Mouse (Mus musculus) C2C12 (cell line): ENCODE measurements around the gene Rtl10. TPM values are rescaled to one million over a fixed set of nuclear protein-coding genes. Genes with fewer than 3 reads are reported as not detected.

Experiments
- H3K27me3 ChIP-seq: one replicate; pipeline ENCODE4 v1.6.1; 2011; ENCODE audit not compliant: control insufficient read depth, insufficient read depth, insufficient read length
- H3K36me3 ChIP-seq: one replicate; pipeline ENCODE4 v1.6.1; 2011; ENCODE audit not compliant: control insufficient read depth, insufficient read depth
- H3K4me3 ChIP-seq: one replicate; pipeline ENCODE4 v1.5.1; 2011; ENCODE audit warnings: mild to moderate bottlenecking, control low read depth; ENCODE audit not compliant: poor library complexity, insufficient read depth, severe bottlenecking
- H3K79me2 ChIP-seq: one replicate; pipeline ENCODE4 v1.6.1; 2011; ENCODE audit not compliant: control insufficient read depth, insufficient read depth
- H3K79me3 ChIP-seq: one replicate; pipeline ENCODE4 v1.6.1; 2011; ENCODE audit warnings: low read depth, control low read depth
- H3ac ChIP-seq: one replicate; pipeline ENCODE3; 2011; ENCODE audit warnings: low read depth; ENCODE audit not compliant: control insufficient read depth, insufficient read length
- CEBPB ChIP-seq: IDR thresholded peaks from one replicate; pipeline ENCODE4 v1.6.1; 2011; ENCODE audit warnings: low read depth, mild to moderate bottlenecking, control low read depth, moderate library complexity
- CTCF ChIP-seq: IDR thresholded peaks from one replicate; pipeline ENCODE4 v1.5.1; 2011; ENCODE audit not compliant: control insufficient read depth, insufficient read depth, insufficient read length
- FOSL1 ChIP-seq: IDR thresholded peaks from one replicate; pipeline ENCODE4 v1.8.0; 2011; ENCODE audit warnings: mild to moderate bottlenecking, low read length; ENCODE audit not compliant: poor library complexity, insufficient read depth, severe bottlenecking
- MAX ChIP-seq: IDR thresholded peaks from one replicate; pipeline ENCODE4 v1.6.1; 2011; ENCODE audit warnings: mild to moderate bottlenecking, control low read depth
- MYOD1 ChIP-seq: IDR thresholded peaks from one replicate; pipeline ENCODE4 v1.6.1; 2011; ENCODE audit warnings: low read depth; ENCODE audit not compliant: control insufficient read depth, insufficient read length
- MYOG ChIP-seq: IDR thresholded peaks from one replicate; pipeline ENCODE4 v1.6.1; 2011; ENCODE audit not compliant: control insufficient read depth, insufficient read length; ENCODE audit errors: extremely low read depth
- USF1 ChIP-seq: IDR thresholded peaks from one replicate; pipeline ENCODE4 v1.6.1; 2011; ENCODE audit warnings: low read depth, mild to moderate bottlenecking, control low read depth, moderate library complexity
- polyA plus RNA-seq: library from polyadenylated mRNA; unstranded; fragments of >200 nt; fragmentation: generic; extraction: Trizol; gene quantifications from one replicate; pipeline ENCODE4 v1.2.1, GENCODE M21; 2012; ENCODE audit warnings: missing spikeins

Rtl10 gene
- polyA plus RNA-seq, 1 experiment, result 10.6 TPM

- no peaks in the 10 kb centered on the region for H3K27me3 ChIP-seq
- H3K79me3 ChIP-seq, result no peaks in the 10 kb centered on the region
- TF ChIP-seq MYOG, result no peak
- no peak for TF ChIP-seq FOSL1
- TF ChIP-seq CEBPB, result no peak
- no peak for TF ChIP-seq CTCF
- no peak for TF ChIP-seq MYOD1
- no peak for TF ChIP-seq MAX
- TF ChIP-seq USF1, result no peak
- no peaks in the 10 kb centered on the region for H3K79me2 ChIP-seq
- H3K36me3 ChIP-seq, result no peaks in the 10 kb centered on the region
- H3ac ChIP-seq, result no peak overlapping the region
- H3K4me3 ChIP-seq, result no peak overlapping the region
These were observed 36.7 kb upstream of the Rtl10 start for GRCm38 (mm10) chr16:18462031-18462430.

- H3K79me3 ChIP-seq, result no peaks in the 10 kb centered on the region
- H3K4me3 ChIP-seq, result no peak overlapping the region
- H3ac ChIP-seq, result no peak overlapping the region
- no peaks in the 10 kb centered on the region for H3K27me3 ChIP-seq
- H3K36me3 ChIP-seq, result no peaks in the 10 kb centered on the region
- H3K79me2 ChIP-seq, result no peaks in the 10 kb centered on the region
- TF ChIP-seq MYOG (no peak), USF1 (no peak), MAX (no peak), MYOD1 (no peak), CTCF (no peak), FOSL1 (no peak), CEBPB (no peak)
These were observed 36.1 kb upstream of the Rtl10 start for GRCm38 (mm10) chr16:18462598-18462997.

GRCm38 (mm10) chr16:18464271-18464670 lies 34.4 kb upstream of the Rtl10 start:
- H3K79me2 ChIP-seq, result no peaks in the 10 kb centered on the region
- no peaks in the 10 kb centered on the region for H3K27me3 ChIP-seq
- no peak overlapping the region for H3ac ChIP-seq
- peaks cover 3% of the 10 kb centered on the region for H3K36me3 ChIP-seq
- no peaks in the 10 kb centered on the region for H3K79me3 ChIP-seq
- TF ChIP-seq MYOD1 (peak; percentile 59), CTCF (no peak), MYOG (no peak), USF1 (no peak)
- H3K4me3 ChIP-seq, result no peak overlapping the region

GRCm38 (mm10) chr16:18470829-18471228 lies 27.9 kb upstream of the Rtl10 start:
- Histone ChIP-seq H3K4me3 (no peak overlapping the region), H3ac (no peak overlapping the region), H3K36me3 (peaks cover 11% of the 10 kb centered on the region), H3K79me3 (no peaks in the 10 kb centered on the region), H3K79me2 (no peaks in the 10 kb centered on the region), H3K27me3 (no peaks in the 10 kb centered on the region)
- TF ChIP-seq CEBPB (no peak), MAX (no peak), FOSL1 (no peak), USF1 (no peak), CTCF (no peak), MYOG (no peak), MYOD1 (no peak)

GRCm38 (mm10) chr16:18471381-18471955 lies 27.2 kb upstream of the Rtl10 start:
- TF ChIP-seq MAX, result no peak
- no peak for TF ChIP-seq FOSL1
- no peak for TF ChIP-seq CTCF
- TF ChIP-seq MYOG, result no peak
- no peak for TF ChIP-seq CEBPB
- no peak for TF ChIP-seq USF1
- no peak for TF ChIP-seq MYOD1
- no peaks in the 10 kb centered on the region for H3K79me3 ChIP-seq
- H3K4me3 ChIP-seq, result no peak overlapping the region
- no peaks in the 10 kb centered on the region for H3K27me3 ChIP-seq
- H3K79me2 ChIP-seq, result no peaks in the 10 kb centered on the region
- H3ac ChIP-seq, result no peak overlapping the region
- peaks cover 13% of the 10 kb centered on the region for H3K36me3 ChIP-seq

- H3K79me2 ChIP-seq, result no peaks in the 10 kb centered on the region
- H3ac ChIP-seq, result no peak overlapping the region
- TF ChIP-seq MAX (no peak), MYOG (no peak), FOSL1 (no peak), CTCF (no peak), USF1 (no peak), MYOD1 (no peak), CEBPB (no peak)
- H3K27me3 ChIP-seq, result no peaks in the 10 kb centered on the region
- H3K36me3 ChIP-seq, result peaks cover 13% of the 10 kb centered on the region
- no peaks in the 10 kb centered on the region for H3K79me3 ChIP-seq
- no peak overlapping the region for H3K4me3 ChIP-seq
These were observed 26.7 kb upstream of the Rtl10 start for GRCm38 (mm10) chr16:18471976-18472375.
